Mouse (Mus musculus) left cerebral cortex, adult 8-10 months (tissue): ENCODE measurements around the gene Prcc. TPM values are rescaled to one million over a fixed set of nuclear protein-coding genes. Genes with fewer than 3 reads are reported as not detected.
"Not testable (repeated sequence)": the region's sequence is repeated elsewhere in the genome, so short reads cannot be mapped to it uniquely, and the experiment has no call there.

Experiments
- DNase-seq, 2 experiments: peaks; one replicate each; pipeline ENCODE4 v3.0.0; 2022; ENCODE audit warnings: low spot score in 2 of 2
- total RNA-seq, 4 experiments: library from RNA; stranded (reverse); gene quantifications; 2 replicates each; pipeline ENCODE4 v1.2.4; 2022

Gene Prcc
- total RNA-seq, 4 experiments from 2014 or later = 57.8 to 60.1 (median 58.8) TPM

GRCm38 (mm10) chr3:87906601-87906980 is 21.2 kb upstream of the Prcc start:
- peak in 1 of 2 experiments; percentile 51 for DNase-seq

DNA sequence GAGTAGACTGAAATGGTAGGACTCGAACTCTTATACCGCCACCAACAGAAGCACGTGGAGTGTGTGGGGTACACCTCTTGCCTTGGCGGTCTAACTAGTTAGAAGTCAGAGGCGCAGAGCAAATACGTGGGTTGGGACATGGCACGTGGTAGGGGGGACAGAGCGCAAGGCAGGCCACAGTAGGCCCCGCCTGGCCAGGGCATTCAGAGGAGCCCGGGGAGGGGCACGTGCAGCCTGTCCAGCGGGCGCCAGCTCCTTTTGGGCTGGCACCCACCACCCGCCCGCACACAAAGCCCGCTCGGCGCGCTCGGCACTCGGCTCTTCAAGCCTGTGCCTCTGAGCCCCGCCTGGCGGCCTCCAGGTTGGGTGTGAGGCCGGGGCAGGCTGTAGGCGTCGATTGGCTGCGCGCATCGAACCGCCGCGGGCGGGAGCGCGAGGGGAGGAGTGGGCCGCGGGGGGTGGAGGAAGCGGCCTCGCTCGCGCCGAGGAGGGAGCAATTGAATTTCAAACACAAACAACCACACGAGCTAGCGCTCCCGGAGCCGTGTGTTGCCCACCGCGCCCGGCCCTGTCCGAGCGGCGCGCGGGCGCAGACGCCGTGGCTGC is 20.6 kb upstream of the Prcc start, which contains the start of gene Hdgf:
Gene Hdgf, plus strand, starts transcription at position 442 of the 606 bp plus-strand sequence.
- peak; percentile 83 to 95 for DNase-seq

GRCm38 (mm10) chr3:87903821-87904220 is 18.4 kb upstream of the Prcc start:
- DNase-seq = no peak

- not testable (repeated sequence) for DNase-seq
These were observed 16.6 kb upstream of the Prcc start for GRCm38 (mm10) chr3:87901959-87902358.

DNA sequence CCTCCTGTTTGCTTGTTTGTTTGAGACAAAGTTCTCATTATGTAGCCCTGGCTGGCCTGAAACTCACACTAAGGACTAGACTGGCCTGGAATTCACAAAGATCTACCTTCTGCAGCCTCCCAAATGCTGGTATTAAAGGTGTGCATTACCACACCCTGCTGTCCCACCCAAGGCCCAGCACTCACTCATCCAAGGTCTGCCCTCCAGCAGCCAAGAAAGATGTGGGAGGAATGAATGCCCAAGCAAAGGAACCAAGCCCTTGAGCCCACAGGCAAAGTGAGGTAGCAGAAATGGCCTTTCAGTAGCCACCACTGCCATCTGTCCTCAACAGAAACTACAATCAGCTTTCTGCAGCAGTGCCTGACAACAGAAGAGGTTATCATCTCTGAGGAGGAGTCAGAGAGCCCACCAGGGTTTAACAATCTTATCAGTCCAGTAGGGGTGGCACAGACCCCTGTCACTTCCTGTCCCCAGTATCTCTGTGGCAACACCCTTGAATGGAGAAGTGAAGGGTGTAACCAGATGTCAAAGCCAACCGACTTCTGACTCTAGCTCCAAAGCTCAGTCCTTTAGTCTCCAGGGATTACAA is 15.7 kb upstream of the Prcc start:
- DNase-seq = no peak

DNA sequence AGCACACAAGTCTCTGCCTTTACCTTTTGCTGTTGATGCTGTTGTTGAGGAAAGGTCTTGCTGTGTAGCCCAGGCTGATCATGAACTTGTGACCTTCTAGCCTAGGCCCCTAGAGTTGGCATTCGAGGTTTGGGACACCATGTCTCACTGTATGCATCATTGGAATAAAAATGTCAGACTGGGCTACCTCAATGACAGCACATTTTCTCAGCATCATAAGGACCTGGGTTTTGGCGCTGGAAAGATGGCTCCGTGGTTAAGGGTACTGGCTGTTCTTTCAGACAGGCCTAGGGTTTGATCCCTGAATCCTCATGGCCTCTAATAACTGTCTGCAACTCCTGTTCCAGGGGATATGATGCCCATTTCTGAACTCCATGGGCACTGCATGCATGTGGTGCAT is 14.4 kb upstream of the Prcc start:
- no peak for DNase-seq

DNA sequence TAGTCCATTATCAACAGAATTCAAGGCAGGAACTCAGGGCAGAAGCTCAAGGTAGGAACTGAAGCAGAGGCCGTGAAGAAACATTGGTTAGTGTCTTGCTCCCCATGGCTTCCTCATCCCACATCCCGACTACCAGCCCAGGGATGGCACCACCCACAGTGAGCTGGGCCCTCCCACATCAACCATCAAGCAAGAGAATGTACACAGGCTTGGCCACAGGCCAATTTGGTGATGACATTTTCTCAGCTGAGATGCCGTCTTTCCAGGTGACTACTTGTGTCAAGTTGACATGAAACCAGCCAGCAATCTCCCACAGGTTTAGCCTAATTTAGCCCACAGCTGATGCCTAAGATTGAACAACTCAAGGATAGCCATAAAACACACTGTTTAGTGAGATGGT is 13.9 kb upstream of the Prcc start:
- DNase-seq = no peak

- no peak for DNase-seq
These were observed 8.0 kb upstream of the Prcc start for GRCm38 (mm10) chr3:87893367-87893905.

DNA sequence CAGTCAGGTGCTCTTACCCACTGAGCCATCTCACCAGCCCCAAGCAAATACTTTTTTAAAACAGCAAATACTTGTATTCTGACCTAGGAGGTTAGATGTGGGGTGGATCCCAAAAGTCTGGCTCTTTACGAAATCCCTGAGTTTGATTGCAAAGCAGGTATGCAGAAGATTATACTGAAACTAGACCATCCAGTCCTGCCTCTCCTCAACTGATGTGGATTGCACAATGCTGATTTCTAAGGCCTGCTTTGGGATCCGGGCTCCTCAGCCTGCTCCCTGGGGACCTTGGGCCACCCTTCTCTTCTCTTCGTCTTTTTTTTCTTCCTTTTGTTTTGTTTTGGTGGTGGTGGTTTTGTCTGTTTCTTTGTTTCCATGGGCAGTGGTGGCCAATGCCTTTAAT is 6.1 kb upstream of the Prcc start:
- DNase-seq = no peak

- DNase-seq = not testable (repeated sequence)
These were observed 2.0 kb upstream of the Prcc start for GRCm38 (mm10) chr3:87887400-87887799.

DNA sequence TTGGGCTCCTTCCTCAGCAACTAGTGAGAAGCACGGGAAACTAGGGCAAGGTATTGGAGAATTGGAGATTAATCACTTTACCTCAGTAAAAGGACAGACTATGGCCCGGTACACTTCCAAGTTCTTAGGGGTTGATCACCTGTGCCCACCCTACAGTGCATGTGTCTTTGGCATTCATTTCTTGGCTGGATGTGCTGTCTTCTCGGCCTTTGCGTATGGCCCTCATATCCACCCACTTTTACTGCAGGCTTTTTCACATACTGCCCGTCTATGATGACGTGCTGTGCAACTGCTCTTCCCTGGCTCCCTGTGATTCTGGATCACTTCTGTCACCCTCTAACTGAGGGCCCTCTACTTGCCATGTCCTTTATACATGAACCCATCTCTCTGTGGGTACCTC is 1.0 kb upstream of the Prcc start:
- no peak for DNase-seq

- DNase-seq = no peak
These were observed 577 bp upstream of the Prcc start for GRCm38 (mm10) chr3:87886004-87886365.

DNA sequence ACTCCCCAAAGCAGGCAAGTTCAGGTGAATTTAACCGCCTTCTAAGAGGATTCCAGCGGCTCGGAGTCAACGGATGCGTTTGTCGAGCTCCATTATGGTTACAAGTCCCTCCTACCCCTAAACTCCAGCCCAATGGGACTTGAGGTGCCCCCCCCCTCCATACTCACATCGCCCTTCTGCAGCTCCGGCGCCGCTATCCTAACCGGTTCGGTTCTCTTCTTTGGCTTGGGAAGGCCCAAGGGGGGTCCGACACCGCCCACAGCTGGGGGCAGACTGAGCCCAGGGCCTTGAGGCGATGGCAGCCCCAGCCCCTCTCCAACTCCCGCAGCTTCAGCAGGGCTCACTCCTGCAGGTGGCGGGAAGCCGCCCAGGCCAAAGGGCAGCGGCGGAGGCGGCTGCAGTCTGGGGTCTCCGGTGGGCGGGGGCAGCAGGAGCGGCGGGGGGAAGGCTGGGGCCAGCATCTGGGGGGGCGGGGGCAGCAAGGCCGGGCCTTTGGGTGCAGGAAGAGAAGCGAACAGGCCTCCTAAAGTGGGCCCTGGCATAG is 628 bp downstream of the Prcc start:
- DNase-seq = peak in 1 of 2 experiments; percentile 36

GRCm38 (mm10) chr3:87884291-87884690 is 1.1 kb downstream of the Prcc start:
- DNase-seq = no peak

DNA sequence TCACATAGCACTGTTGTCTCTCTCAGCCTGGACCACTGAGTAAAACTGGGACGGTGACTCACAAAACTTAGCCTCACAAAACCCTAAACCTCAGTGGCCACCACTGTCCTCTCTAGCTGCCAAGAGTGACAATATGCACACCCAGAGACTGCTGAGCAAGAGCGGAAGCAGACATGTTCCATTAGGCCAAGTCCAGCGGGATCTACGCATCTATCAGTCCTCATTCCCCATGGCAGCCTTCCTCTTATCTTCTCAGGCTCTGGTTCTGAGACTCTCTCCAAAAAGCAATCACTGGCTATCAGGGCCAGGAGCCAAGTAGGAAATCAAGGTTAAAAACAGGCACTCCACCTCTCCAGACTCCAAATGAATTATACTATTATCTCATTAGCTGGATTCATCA is 7.7 kb downstream of the Prcc start:
- no peak for DNase-seq

DNA sequence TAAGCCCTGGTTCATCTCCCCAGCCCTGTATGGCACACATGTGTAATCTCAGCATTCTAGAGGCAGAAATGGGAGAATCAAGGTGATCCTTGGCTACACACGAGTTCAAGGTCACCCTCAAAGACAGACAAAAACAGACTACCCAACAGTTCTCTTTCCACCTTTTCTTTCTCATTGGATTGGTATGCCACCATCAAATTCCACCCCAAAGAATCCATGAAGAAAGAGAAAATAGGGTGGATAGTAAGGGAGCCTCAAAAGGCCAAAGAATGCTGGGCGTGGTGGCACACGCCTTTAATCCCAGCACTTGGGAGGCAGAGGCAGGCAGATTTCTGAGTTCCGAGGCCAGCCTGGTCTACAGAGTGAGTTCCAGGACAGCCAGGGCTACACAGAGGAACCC is 21.3 kb downstream of the Prcc start:
- DNase-seq = not testable (repeated sequence)

DNA sequence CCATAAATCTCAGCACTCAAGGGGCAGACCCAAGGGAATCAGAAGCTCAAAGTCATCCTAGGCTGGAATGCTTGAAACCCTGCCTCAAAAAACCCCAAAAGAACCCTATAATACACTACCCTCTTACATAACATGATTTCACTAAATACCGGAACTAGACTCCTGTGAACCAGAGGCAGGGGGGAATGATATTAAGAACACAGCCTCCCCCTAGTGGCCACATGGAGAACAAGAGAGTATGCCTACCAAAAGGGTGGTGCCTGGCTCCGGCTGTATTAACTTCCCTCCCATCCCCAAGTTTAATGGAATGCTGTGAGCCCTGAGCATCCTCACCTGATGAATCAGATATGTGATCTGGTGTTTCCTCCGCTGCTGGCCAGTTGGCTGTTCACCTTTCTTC is 25.6 kb downstream of the Prcc start:
- peak; percentile 17 to 33 for DNase-seq

- DNase-seq = no peak
These were observed 27.7 kb downstream of the Prcc start for GRCm38 (mm10) chr3:87857666-87858065.

DNA sequence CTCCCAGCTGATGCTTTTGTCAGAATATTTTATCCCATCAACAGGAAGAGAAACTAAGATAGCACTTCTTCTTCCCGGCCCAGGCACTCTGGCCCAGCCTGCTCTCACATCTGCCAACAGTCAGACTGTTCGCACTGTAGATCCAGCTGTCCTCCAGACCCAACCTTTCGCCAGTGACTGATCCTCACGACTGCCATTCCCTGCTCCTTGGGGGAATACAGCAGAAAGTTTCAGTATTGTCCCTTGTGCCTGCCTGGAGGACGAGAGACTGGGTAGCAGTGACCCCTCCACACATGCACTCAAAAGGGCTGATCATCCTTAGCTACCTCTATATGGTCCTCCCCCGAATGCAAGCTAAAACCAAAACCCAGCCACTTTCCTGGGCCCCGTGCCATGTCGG is 29.5 kb downstream of the Prcc start:
- DNase-seq = no peak

GRCm38 (mm10) chr3:87854795-87855568 is 30.4 kb downstream of the Prcc start:
- no peak for DNase-seq

DNA sequence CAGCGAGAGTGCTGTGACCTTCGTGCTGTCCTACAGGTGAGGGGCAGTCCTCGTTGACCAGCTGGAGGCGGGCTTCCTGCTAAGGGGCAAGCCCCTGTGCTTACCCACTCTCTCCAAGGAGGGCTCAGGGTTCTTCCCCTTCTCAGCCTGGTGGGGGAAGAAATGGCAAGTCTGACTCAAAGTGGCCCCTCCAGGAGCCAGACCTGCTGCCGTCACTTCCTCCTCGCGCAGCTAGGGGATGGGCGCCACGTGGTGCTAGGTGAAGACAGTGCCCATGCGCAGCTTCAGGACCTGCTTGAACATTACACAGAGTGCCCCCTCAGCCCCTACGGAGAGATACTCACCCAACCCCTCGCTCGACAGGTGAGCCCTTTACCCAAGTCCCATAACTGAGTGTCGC is 36.3 kb downstream of the Prcc start:
- DNase-seq = no peak

- no peak for DNase-seq
These were observed 37.7 kb downstream of the Prcc start for GRCm38 (mm10) chr3:87847680-87848079.
